Mouse (Mus musculus) lung, postnatal 36 days (tissue): ENCODE data around the gene Lmbr1l.

Experiments used
- DNase-seq: peaks from one replicate; pipeline ENCODE4 v3.0.0; 2022; ENCODE audit warnings: mixed read lengths

Lmbr1l gene

DNA sequence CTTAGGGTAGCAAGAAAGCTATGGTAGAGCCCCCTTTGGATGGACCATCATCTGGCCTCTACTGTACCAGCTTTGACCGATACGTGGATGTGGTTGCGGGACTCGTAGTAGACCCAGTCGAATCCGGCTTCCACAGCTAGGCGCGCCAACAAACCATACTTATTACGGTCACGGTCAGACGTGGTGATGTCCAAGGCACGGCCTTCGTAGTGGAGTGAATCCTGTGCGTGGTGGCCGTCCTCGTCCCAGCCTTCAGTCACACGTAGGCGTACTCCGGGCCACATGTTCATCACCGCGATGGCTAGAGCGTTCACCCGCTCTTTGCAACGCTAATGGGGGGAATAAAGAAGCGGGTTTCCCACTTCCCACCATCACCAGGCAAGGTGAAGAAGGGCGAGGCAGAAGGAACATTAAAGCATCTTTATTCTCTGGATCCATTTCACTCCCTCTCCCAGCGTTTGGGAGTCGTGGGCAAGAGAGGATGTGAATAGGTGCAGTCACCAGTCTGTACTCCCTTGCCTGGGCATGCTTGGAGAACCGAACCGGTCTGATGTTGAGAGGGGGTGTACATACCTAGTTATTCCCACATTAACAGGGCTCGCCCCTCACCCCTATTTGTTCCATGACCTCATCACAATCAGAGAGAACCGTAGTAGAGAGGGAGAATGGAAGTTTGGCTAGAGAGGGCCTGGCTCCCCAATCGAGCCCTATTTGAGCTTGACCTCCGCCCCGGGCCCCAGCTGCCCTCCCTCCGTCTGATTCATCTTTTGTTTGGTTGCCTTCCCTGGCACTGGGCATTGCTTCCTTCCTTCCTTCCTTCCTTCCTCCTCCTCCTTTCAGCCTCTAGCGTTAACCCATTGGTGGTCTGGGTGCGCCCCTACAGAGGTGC lies 23.0 kb downstream of the Lmbr1l start:
- peak; percentile 54 for DNase-seq

DNA sequence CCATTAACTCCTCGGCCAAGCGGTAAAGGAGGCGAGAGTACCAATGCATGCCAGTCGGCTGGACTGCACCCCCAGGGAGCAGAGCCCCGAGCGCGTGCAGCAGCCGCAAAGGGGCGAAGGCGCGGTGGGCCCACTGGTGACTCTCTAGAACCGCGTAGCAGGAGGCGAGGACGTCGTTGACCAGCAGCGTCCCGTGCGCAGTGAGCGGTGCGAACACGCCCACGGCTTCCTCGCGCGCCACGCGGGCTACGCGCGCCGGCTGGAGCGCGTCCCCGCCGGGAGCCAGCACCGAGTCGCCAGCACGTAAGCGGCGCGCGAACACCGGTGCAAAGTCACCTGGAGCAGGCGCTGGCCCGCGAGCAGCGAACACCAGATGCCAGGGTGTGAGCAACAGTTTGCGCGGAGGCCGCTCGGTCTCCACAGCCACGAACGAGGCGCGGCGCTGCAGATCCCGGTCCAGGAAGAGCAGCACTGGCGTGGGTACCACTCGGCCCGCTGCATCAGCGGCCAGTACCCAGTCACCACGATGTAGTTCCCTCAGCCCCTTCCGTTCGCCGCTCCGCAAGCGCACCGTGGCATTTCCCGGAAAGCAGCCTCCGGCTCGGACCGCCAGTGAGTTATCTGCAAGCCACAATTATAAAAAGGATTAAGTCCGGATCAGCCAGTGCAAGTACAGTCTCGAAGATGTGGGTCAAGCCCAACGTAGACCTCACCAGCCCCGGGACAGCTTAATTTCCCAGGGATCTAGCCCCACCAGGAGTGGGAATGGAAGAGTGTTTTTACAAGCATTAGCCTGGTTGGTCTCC lies 23.9 kb downstream of the Lmbr1l start, which contains the start of gene Rhebl1:
Gene Rhebl1 (minus strand): TSS at position 601 of the 806 bp plus-strand sequence.
- peak; percentile 34 for DNase-seq

DNA sequence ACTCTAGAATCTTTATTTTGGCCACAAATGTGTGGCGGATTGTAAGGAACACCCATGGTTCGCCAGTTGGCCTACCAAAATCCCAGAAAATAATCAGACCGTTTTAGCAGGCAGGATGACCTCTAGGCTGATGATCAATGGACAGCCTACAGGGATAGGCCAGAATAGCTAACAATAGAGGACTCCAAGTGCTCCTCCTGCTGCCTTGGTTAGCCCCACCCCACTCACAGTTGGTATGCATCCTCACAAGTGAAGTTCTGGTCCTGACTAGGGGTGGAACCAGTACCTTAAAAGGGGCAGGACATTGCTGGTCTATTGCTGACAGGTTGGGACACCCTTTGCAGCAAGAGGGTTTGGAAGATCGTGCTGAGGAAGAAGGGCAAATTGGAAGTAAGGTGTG lies 25.0 kb downstream of the Lmbr1l start:
- DNase-seq = no peak

DNA sequence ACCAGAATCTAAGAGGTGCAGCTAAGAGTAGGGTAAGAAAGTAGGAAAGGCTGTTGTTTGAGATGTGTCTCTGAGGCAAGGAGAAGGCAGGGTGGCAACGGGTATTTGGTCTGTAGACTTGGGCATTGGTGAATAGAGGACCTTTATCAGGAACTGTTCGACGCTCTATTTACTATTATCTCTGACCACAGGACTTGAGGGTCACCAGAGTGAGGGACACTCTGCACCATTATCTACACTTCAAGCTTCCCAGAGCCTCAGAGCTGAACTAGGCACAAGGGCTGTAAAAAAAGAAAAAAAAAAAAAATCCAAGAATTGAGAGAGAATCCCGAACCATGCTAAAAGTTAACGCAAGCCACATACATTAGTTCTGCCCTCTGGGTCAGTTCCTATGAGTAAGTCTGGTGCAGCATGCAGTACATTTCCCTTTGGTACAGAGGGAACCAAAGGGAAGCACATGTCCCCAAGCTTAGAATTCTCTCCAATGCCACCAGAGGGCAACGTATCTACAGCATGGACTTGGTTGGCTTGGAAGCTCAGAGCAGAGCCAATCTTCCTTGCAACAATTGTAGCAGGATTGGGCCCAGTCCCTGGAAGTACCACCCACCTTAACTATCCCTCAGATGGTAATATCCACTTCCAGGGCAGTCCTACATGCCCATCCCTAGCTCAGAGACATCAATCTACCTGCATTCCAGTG lies 26.0 kb downstream of the Lmbr1l start:
- peak; percentile 92 for DNase-seq

DNA sequence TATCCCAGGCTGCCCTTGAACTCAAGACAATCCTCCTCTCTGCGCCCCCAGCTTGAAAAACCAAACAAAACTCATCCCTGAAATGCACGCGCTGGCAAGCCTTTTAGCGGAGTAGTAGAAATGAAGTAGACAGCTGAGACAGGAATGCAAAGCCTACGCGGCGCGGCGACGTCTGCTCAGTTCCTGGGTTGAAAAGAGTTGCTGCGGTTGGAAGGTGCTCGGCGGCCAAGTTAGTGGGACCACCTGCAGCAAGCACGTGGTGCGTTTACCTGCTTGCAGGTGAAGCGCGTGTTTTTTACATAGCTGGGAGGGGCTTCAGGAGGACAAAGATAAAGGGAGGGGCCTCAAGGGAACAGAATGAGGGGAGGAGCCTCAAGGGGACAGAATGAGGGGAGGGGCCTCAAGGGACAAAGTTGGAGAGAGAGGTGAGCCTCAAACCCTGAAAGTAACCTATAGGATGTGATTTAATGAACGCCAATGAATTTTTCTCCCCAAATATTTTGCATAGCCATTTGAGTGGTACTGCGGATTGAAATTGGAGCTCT lies 26.8 kb downstream of the Lmbr1l start:
- no peak for DNase-seq

DNA sequence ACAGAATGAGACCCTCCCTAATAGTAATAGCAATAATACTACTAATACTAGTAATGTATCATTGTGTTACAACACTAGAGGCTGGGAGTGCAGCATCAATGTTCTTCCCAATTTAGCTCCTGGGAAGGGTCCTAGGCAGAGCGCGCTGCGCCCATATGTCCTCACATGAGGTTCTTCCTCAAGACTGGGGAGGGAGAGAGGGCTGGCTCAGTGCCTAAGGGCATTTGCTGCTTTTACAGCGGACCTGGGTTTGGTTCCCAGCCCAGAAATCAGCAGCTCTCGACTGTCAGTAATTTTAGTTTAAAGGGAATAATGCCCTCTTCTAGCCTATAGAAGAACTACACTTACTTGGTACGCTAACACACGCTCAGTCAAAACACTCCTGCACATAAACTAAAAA lies 30.5 kb downstream of the Lmbr1l start:
- DNase-seq = no peak

DNA sequence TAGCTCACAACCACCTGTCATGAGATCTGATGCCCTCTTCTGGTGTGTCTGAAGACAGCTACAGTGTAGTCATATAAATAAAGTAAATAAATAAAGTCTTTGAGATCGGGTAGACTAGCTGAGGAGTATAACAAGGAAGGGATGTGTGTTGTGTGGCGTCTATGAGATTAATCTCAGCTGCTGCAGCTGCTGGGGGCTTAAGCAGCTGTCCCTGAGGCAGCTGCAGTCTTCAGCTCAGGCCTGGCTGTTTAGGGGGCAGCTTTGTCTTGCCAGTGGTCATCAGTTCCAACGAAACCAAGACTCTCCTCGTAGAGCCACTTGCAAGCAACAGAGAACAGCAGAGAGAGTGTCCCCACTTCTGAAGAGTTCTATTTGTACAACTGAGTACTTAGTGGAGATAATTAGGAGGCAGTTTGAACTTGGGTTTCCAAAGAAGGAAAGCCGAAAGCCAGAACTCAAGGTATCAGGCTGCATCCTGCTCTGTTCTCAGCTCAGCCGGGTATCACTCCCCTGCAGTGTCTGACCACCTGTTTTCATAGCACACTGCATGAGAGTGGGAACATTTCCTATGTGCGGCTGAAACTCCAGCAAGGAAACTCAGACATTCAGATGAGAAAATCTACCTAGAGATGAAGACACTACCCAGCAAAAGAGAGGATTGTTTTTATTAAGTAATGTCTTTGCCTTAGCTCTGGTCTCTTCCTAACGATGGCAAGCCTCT lies 31.2 kb downstream of the Lmbr1l start:
- no peak for DNase-seq

DNA sequence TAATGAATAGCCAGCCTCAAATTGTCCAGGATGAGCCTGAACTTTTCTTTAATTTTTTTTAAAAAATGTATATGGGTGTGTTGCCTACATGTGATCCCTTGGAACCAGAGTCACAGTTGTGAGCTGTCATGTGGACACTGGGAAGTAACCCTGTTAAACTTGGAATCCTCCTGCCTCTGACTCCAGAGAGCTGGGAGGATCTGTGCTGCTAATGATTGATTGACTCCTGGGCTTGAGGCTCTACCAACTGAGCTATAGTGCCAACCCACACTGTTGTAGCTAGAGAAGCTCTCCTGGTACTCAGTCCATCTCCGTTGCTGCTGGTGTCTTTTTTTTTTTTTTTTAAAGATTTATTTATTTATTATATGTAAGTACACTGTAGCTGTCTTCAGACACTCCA lies 33.9 kb downstream of the Lmbr1l start:
- DNase-seq = no peak

DNA sequence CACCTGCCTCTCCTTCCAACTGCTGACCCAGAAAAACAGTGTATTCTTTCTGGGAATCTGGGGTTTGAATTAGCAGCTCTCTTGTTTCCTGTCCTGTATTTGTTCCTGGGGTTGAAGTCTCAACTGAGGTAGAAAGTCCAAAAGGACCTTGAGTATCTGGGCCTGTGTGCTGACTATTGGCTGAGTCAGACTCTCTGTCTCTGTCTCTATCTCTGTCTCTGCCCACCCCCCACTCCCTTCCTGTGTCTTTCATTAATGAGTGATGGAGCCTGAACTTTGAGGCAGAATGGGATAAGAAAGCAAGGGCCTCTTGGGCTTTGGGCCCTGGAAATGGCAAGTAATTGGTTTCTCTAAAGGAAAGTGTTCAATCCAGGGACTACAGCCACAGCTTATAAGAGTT lies 34.4 kb downstream of the Lmbr1l start:
- DNase-seq = no peak

DNA sequence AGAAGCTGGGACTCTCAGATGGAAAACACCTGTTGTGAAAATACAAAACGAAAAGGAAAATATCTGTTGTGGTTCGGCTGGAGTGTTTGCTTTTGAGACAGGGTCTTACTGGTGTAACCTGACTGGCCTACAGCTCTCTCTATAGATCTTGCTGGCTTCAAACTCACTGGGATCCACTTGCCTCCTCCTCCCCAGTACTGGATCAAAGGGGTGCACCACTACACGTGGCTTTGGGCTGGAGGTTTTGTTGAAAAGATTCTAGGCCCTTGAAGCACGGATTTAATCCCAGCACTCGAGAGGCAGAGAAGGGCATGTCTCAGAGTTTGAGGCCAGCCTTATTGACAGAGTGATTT lies 36.4 kb downstream of the Lmbr1l start:
- DNase-seq = no peak

DNA sequence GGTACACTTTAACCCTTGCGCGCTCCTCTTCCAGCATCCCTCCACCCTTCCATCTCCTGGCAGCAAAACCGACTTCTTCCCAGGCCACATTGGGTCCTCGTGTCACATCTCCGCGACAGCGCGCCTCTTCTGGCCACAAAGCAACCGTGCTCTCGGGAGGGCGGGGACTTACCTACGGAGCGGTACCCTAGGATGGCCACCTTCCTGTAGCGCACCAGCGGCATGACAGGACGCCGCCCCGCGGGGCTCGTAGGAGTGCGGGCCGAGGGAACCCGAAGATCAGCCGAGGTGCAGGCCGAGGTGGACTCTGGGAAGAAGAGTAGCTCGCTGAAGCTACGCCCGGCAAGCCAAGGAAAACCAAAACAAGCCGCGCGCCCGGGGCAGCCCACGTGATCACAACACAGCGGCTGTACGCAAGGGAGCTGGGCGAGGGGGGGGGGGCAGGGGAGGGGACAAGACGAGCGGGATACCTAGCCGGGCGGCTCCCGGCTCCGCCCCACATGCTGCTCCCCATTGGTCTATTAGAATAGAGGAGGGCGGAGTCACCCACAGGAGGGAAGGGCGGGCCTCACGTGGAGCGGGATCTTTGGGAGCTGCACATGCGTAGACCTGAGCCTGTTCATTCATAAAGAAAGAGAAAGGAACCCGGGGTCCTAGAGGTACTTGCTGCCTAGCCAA lies 36.9 kb downstream of the Lmbr1l start:
- DNase-seq = peak; percentile 98

DNA sequence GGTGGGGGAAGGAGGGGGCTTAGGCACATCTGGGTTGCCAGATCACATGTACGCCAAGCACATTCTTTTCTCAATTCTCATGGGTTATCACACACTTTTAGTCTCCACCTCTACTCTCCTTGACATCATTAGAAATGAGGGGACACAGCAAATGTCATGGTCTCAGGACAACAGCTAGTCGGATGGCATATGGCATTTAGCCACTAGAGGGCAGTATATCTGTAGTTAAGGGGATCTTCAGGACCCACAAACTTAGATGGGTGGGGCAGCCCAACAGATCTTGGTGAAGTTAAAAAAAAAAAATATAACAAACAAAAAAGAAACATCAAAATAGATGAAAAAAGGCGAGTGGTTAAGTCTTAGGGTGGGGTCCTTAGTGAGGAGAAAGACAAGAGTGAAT lies 40.7 kb downstream of the Lmbr1l start:
- peak; percentile 92 for DNase-seq

DNA sequence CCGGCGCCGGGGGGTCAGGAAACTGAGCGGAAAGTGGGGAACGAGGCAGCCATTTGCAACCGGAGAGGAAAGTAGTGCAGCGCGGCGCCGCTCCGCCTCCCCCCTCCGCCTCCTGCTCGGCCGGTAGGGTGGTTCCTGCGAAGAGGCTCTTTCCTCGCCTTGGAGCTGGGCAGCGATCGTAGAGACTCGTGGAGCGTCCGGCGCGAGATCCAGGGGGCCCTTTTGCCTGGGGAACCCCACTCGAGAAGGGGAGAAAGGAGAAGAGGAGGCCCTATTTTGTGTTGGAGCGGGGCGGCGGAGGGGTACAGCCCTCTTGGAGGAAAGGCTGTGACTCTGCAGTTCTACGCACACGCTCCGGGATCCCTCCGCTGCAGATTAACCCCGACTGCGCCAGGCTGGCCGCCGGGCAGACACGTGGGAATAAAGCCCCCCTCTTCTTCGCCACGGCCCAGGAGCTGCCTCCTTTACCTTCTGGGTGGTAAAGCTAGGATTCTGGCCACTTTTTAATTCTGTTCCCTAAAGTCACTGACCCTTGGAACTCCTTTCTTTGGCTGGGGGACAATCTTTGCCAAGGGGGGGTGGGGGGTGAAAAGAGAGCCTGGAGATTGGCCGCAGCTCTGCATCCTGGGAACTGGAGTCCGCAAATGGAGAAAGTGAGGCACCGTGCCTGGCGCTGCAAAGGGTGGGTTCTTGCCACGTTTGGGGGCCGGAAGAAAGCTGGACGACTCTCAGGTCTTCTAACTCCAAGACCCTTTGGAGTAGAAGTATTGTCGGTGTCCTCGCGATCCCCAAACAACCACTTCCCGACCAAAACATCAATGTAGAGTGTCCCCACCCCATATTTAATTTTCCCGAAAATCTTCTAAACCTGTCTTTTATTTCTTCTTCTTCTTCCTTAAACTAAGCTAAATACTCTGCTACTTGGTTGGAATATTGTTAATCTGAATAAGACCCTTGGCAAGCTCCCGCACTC lies 45.8 kb downstream of the Lmbr1l start:
- peak; percentile 96 for DNase-seq

DNA sequence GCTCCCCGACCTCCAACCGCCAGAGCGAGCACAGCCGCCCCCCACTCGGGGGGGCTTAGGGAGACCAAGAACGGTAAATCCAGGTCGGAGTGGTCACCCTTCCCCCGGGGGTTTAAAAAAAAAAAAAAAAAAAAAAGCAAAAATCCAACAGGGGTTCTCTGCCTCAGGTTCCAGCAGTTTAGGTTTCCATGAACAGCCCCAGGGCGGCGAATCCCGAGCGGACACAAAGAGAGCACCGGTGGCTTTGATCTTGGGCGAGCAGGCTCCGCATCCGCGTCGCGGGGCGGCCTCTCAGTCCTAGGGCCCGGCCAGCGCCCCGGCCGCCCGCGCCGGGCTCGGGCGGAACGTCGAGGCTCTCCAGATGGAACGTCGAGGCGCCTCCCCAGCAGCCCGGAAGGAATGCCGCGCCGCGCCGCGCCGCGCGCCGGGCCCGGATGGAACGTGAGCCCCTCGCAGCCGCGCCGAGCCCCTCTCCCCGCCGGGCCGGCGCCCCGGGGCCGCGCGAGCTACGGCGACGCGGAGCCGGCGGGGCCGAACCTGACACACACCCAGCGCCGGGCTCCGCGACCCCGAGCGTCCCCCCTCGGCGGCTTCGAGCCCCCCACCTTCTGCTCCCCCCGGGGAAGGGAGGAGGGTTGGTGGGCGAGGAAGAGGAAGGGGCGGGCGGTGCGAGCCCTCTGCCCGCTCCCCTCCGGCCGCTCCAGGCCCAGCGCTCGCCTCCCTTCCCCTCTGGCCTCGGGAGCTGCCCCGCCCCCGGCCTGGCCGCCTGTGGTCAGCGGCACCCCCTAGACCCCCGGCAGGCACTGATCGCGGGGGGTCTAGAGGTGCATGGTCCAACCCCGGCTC lies 46.7 kb downstream of the Lmbr1l start, which contains the start of gene Kmt2d:
Gene Kmt2d (minus strand): TSS at position 135 of the 846 bp plus-strand sequence.
- peak; percentile 28 for DNase-seq

DNA sequence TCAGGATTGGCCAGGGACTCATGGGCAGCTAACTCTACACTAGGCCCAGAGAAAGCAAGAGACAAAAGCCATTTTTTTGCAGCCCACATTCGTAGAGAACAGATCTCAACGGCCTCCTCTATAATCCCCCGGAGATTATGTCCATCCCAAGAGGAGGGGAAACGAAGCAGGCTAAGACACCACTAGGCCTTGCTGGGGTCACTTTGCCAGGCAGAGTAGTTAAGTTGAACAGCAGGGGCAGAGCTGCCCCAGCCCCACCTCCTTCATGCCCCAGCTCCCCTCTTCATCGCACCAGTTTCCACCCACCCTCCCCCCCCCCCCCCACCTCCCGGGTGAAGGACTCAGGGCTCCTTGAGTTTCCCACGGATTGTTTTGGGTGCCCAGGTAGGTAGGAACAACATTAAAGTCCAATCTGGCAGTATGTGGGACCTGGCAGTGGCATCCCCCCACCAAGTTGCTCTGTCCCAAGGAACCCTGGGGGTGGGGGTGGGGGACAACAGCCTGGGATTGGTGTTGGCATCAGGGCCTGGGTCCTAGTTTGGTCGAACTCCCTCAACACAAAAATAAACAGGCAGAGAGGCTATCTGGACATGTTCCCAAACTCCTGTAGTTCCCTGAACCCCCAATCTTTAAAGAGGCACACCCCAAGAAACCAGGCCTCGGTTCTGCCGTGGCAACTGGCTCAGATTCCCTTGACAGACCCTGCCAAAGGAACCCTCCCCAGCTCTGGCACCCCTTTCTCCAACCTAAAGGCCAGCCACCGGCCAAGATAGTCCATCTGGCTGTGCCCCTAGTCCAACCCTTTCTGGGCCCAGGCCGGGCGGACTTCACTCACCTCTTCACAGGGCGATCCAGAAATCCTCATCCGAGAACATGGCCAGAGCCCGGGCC lies 47.6 kb downstream of the Lmbr1l start:
- DNase-seq = peak; percentile 31

DNA sequence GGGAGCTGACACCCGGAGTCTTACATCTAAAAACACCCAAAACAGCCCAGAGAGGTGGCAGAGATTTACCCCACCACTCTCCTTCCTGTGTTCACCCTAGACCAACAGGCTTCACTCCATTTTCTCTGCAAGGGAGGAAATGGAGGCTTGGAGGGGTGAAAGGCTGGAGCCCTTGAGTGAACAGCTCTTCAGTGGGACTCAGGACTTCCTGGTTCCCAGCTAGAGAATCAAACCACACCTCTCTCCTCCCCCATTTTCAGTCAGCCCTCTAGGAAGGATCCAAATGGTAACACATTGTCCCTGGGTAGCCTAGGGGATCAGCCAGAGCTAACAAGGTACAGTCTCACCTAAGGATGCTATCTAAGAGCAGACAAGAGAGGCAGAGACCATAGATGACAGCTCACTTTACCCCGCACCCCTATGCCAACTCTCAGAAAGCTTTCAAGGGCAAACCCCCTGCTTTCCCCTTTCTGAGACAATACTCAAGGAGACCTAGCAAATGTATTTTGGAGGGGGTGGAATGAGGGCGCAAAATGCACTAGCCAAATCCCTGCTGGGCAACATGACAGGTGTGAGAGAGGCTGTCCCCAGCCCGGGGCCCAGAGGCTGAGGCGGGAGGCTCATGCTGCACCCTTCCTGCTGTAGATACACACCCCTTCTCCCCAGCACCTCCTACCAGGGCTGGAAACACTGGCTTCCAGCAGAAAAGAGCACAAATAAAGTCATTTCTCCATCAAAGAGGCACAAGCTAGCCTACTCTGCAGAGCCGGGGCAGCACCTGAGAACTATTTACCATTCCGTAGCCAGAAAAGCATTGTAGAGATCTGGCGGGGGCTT lies 48.5 kb downstream of the Lmbr1l start:
- DNase-seq = peak; percentile 74

DNA sequence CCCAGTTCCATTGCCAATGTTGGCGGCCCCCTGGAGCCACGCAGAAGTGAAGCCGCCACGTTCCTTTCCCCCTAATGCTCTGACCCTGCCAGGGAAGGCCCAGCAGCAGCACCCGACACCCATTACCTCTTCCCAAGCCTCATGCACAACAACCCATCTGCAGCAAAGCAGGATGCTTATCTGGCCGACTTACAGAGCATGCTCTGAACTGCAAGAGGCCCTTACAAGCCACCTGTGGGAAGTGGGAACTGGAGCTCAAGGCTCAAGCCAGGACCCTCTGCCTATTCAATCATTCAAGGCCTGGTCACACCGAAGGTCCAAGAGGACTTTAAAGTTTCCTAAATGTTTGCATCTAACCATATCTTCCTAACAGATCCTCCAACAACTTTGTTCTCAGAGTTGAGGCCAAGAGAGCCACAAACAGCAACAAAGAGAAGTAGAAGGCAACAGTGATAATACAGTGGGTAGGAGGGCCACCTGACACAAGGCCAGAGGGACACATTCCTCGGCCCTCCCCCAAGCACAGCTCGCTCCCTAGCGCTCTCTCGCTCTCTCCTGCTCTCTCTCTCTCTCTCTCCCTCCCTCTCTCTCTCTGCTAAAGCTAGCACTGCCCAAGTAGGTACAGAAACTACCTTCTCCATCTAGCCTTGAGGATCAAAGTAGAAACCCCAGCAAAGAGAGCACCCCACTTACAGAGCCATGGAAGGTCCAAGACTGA lies 49.5 kb downstream of the Lmbr1l start:
- DNase-seq = no peak
